Mouse (Mus musculus): Measurements from ENCODE around the gene Hjurp.

Gene Hjurp

GRCm38 (mm10) chr1:88260114-88260513 is 17.3 kb downstream of the Hjurp start:
- no peak for DNase-seq

- no peak for DNase-seq
Measured at GRCm38 (mm10) chr1:88259643-88260024, 17.8 kb downstream of the Hjurp start.

GRCm38 (mm10) chr1:88258881-88259642 is 18.4 kb downstream of the Hjurp start:
- no peak for DNase-seq

GRCm38 (mm10) chr1:88258361-88258760 is 19.1 kb downstream of the Hjurp start:
- DNase-seq = no peak

- DNase-seq = no peak
Measured at GRCm38 (mm10) chr1:88257681-88258080, 19.8 kb downstream of the Hjurp start.

- DNase-seq = no peak
Measured at GRCm38 (mm10) chr1:88256886-88257663, 20.4 kb downstream of the Hjurp start.

- DNase-seq = peak in 1 of 2 experiments; percentile 51
Measured at GRCm38 (mm10) chr1:88255989-88256754, 21.3 kb downstream of the Hjurp start.

- no peak for DNase-seq
Measured at GRCm38 (mm10) chr1:88255466-88255857, 22.0 kb downstream of the Hjurp start.

- DNase-seq = no peak
Measured at GRCm38 (mm10) chr1:88254793-88255465, 22.5 kb downstream of the Hjurp start.

- DNase-seq = no peak
Measured at GRCm38 (mm10) chr1:88253540-88253939, 23.9 kb downstream of the Hjurp start.

- no peak for DNase-seq
Measured at GRCm38 (mm10) chr1:88253106-88253505, 24.3 kb downstream of the Hjurp start.

GRCm38 (mm10) chr1:88250023-88250422 is 27.4 kb downstream of the Hjurp start:
- DNase-seq = no peak

- no peak for DNase-seq
Measured at GRCm38 (mm10) chr1:88249596-88249995, 27.8 kb downstream of the Hjurp start.

- DNase-seq = no peak
Measured at GRCm38 (mm10) chr1:88248658-88249057, 28.8 kb downstream of the Hjurp start.

- no peak for DNase-seq
Measured at GRCm38 (mm10) chr1:88247660-88248059, 29.8 kb downstream of the Hjurp start.

GRCm38 (mm10) chr1:88246386-88246785 is 31.0 kb downstream of the Hjurp start:
- DNase-seq = no peak

GRCm38 (mm10) chr1:88245881-88246280 is 31.6 kb downstream of the Hjurp start:
- DNase-seq = no peak

- DNase-seq = no peak
Measured at GRCm38 (mm10) chr1:88243861-88244260, 33.6 kb downstream of the Hjurp start.

GRCm38 (mm10) chr1:88240579-88240978 is 36.9 kb downstream of the Hjurp start:
- DNase-seq = no peak

- no peak for DNase-seq
Measured at GRCm38 (mm10) chr1:88240072-88240471, 37.4 kb downstream of the Hjurp start.

- no peak for DNase-seq
Measured at GRCm38 (mm10) chr1:88238771-88239170, 38.7 kb downstream of the Hjurp start.

- DNase-seq = no peak
Measured at GRCm38 (mm10) chr1:88237311-88237710, 40.1 kb downstream of the Hjurp start.

GRCm38 (mm10) chr1:88235894-88236415 is 41.5 kb downstream of the Hjurp start:
- DNase-seq = no peak

Measured in cerebellum, postnatal 36 days (tissue).